Mouse (Mus musculus): Measurements from ENCODE around the gene Ndufs1. TPM values are rescaled to one million over a fixed set of nuclear protein-coding genes. Genes with fewer than 3 reads are reported as not detected.

The Ndufs1 gene
- not detected in 2 replicates for polyA plus RNA-seq (2012; ENCODE audit: insufficient read depth, insufficient read length, low replicate concordance, missing spikeins)

GRCm38 (mm10) chr1:63176604-63177421 lies at the start of gene Ndufs1, which contains the start of gene Eef1b2:
Ndufs1 (minus strand) TSS chr1:63176833.
Eef1b2 (plus strand) TSS chr1:63176825.
- peak within 1 kb of the TSS; percentile 91 for H3K27ac ChIP-seq (ENCODE audit: insufficient read depth, low read depth, low read length)
- peak within 1 kb of the TSS; percentile 77 for H3K4me3 ChIP-seq (ENCODE audit: insufficient read depth, low read depth, low read length)
- no peak for TF ChIP-seq CTCF (IDR thresholded peaks at IDR 0.05; ENCODE audit: insufficient read depth, low read depth, low read length)
- peak; percentile 50 for TF ChIP-seq POLR2A (IDR thresholded peaks at IDR 0.05; ENCODE audit: insufficient read depth, low read depth, low read length)
- peaks cover 3% of the 10 kb centered on the region for H3K4me1 ChIP-seq (ENCODE audit: control insufficient read depth, insufficient read depth, low read length)
- under 1% methylated on average over 72 of the region's 72 CpGs for WGBS

- H3K4me1 ChIP-seq (ENCODE audit: control insufficient read depth, insufficient read depth, low read length), result no peaks in the 10 kb centered on the region
- WGBS, result 42% methylated on average over 7 of the region's 7 CpGs
- TF ChIP-seq POLR2A (IDR thresholded peaks at IDR 0.05; ENCODE audit: insufficient read depth, low read depth, low read length), result no peak
- no peak for TF ChIP-seq CTCF (IDR thresholded peaks at IDR 0.05; ENCODE audit: insufficient read depth, low read depth, low read length)
Measured at GRCm38 (mm10) chr1:63225890-63226289, 49.3 kb upstream of the Ndufs1 start.

GRCm38 (mm10) chr1:63225009-63225408 lies 48.4 kb upstream of the Ndufs1 start:
- Histone ChIP-seq H3K4me3 (ENCODE audit: insufficient read depth, low read depth, low read length) (no peak overlapping the region), H3K4me1 (ENCODE audit: control insufficient read depth, insufficient read depth, low read length) (no peaks in the 10 kb centered on the region), H3K27ac (ENCODE audit: insufficient read depth, low read depth, low read length) (no peak overlapping the region)
- TF ChIP-seq CTCF (IDR thresholded peaks at IDR 0.05; ENCODE audit: insufficient read depth, low read depth, low read length) (no peak), POLR2A (IDR thresholded peaks at IDR 0.05; ENCODE audit: insufficient read depth, low read depth, low read length) (no peak)
- WGBS, result 93% methylated on average over 4 of the region's 4 CpGs

More at GRCm38 (mm10) chr1:63225890-63226289, 49.3 kb upstream of the Ndufs1 start:
- no peak overlapping the region for H3K4me3 ChIP-seq (ENCODE audit: insufficient read depth, low read depth, low read length)
- H3K27ac ChIP-seq (ENCODE audit: insufficient read depth, low read depth, low read length), result no peak overlapping the region

- 94% methylated on average over 4 of the region's 4 CpGs for WGBS
Measured at GRCm38 (mm10) chr1:63219277-63219676, 42.6 kb upstream of the Ndufs1 start.

GRCm38 (mm10) chr1:63214631-63215030 lies 38.0 kb upstream of the Ndufs1 start:
- 76% methylated on average over 7 of the region's 7 CpGs for WGBS
- Histone ChIP-seq H3K27ac (ENCODE audit: insufficient read depth, low read depth, low read length) (no peak overlapping the region), H3K4me3 (ENCODE audit: insufficient read depth, low read depth, low read length) (no peak overlapping the region), H3K4me1 (ENCODE audit: control insufficient read depth, insufficient read depth, low read length) (no peaks in the 10 kb centered on the region)
- TF ChIP-seq CTCF (IDR thresholded peaks at IDR 0.05; ENCODE audit: insufficient read depth, low read depth, low read length) (no peak), POLR2A (IDR thresholded peaks at IDR 0.05; ENCODE audit: insufficient read depth, low read depth, low read length) (no peak)

More at GRCm38 (mm10) chr1:63219277-63219676, 42.6 kb upstream of the Ndufs1 start:
- no peak for TF ChIP-seq CTCF (IDR thresholded peaks at IDR 0.05; ENCODE audit: insufficient read depth, low read depth, low read length)
- TF ChIP-seq POLR2A (IDR thresholded peaks at IDR 0.05; ENCODE audit: insufficient read depth, low read depth, low read length), result no peak
- H3K4me3 ChIP-seq (ENCODE audit: insufficient read depth, low read depth, low read length), result no peak overlapping the region
- H3K27ac ChIP-seq (ENCODE audit: insufficient read depth, low read depth, low read length), result no peak overlapping the region
- no peaks in the 10 kb centered on the region for H3K4me1 ChIP-seq (ENCODE audit: control insufficient read depth, insufficient read depth, low read length)

- no peak for TF ChIP-seq POLR2A (IDR thresholded peaks at IDR 0.05; ENCODE audit: insufficient read depth, low read depth, low read length)
- TF ChIP-seq CTCF (IDR thresholded peaks at IDR 0.05; ENCODE audit: insufficient read depth, low read depth, low read length), result no peak
- no peak within 1 kb of the TSS for H3K4me3 ChIP-seq (ENCODE audit: insufficient read depth, low read depth, low read length)
- H3K4me1 ChIP-seq (ENCODE audit: control insufficient read depth, insufficient read depth, low read length), result no peaks in the 10 kb centered on the region
- WGBS, result 63% methylated on average over 3 of the region's 3 CpGs
- no peak within 1 kb of the TSS for H3K27ac ChIP-seq (ENCODE audit: insufficient read depth, low read depth, low read length)
Measured at GRCm38 (mm10) chr1:63214271-63214558, 37.6 kb upstream of the Ndufs1 start, which contains the start of gene Gpr1. Gpr1 (minus strand) TSS chr1:63214543.

GRCm38 (mm10) chr1:63213478-63214270 lies 37.0 kb upstream of the Ndufs1 start:
- Histone ChIP-seq H3K4me1 (ENCODE audit: control insufficient read depth, insufficient read depth, low read length) (no peaks in the 10 kb centered on the region), H3K27ac (ENCODE audit: insufficient read depth, low read depth, low read length) (no peak overlapping the region), H3K4me3 (ENCODE audit: insufficient read depth, low read depth, low read length) (no peak overlapping the region)
- WGBS, result 28% methylated on average over 22 of the region's 22 CpGs
- no peak for TF ChIP-seq CTCF (IDR thresholded peaks at IDR 0.05; ENCODE audit: insufficient read depth, low read depth, low read length)
- no peak for TF ChIP-seq POLR2A (IDR thresholded peaks at IDR 0.05; ENCODE audit: insufficient read depth, low read depth, low read length)

- TF ChIP-seq CTCF (IDR thresholded peaks at IDR 0.05; ENCODE audit: insufficient read depth, low read depth, low read length) (no peak), POLR2A (IDR thresholded peaks at IDR 0.05; ENCODE audit: insufficient read depth, low read depth, low read length) (no peak)
- 31% methylated on average over 6 of the region's 6 CpGs for WGBS
- H3K27ac ChIP-seq (ENCODE audit: insufficient read depth, low read depth, low read length), result no peak overlapping the region
- no peak overlapping the region for H3K4me3 ChIP-seq (ENCODE audit: insufficient read depth, low read depth, low read length)
- no peaks in the 10 kb centered on the region for H3K4me1 ChIP-seq (ENCODE audit: control insufficient read depth, insufficient read depth, low read length)
Measured at GRCm38 (mm10) chr1:63209861-63210529, 33.4 kb upstream of the Ndufs1 start.
